Comparison of ENCODE assay signal across 11 mouse cellular contexts in genomic region chr6:141337673-141338072, GRCm38 (mm10).
A peak's percentile ranks its signal among the peaks of the same experiment; 100 is the strongest.
DNase-seq lines count a peak whose midpoint lies in the region; ATAC-seq and TF ChIP-seq lines count a peak whose summit lies in the region.
"Had no signal": no experiment of that assay in that cellular context is flagged by ENCODE, and none has a peak within 500 bp of the region (broad histone marks: within the 10 kb centered on the region; RNA-seq: fewer than 3 reads in every experiment).

No protein-coding gene starts in this region.

- peak; percentile 33 to 39 for DNase-seq in cerebellum, postnatal 10 days
- no peak for DNase-seq in cerebellum, adult 8-10 months
- DNase-seq in liver, result peak; percentile 22
- DNase-seq in embryo, embryonic 9.5 days (ENCODE audit: extremely low spot score), result peak; percentile 27
- no peak for DNase-seq in testis, postnatal 10 days (ENCODE audit: low spot score)
- DNase-seq in midbrain, embryonic 14.5 days, result no peak

- WGBS in liver, embryonic 12.5 days (ENCODE audit: insufficient replicate concordance), result 51% methylated on average over 8 of the region's 8 CpGs
- WGBS in olfactory bulb, adult 2 months, result 64% methylated on average over 8 of the region's 8 CpGs
- WGBS in midbrain, embryonic 14.5 days, result 57% methylated on average over 8 of the region's 8 CpGs

- no peak overlapping the region for H3K9ac ChIP-seq in liver, embryonic 12.5 days
- H3K9ac ChIP-seq in midbrain, embryonic 14.5 days (replicated peaks; ENCODE audit: low read length), result no peak overlapping the region
- H3K9ac ChIP-seq: embryonic facial prominence, embryonic 13.5 days; stomach, embryonic 15.5 days had no signal

- TF ChIP-seq CTCF in olfactory bulb, adult 2 months (IDR thresholded peaks at IDR 0.05; ENCODE audit: insufficient read depth, low read depth, low read length), result peak; percentile 38; the same call in 1 of the 2 replicates

- H3K27me3 ChIP-seq in liver, embryonic 12.5 days (replicated peaks), result no peaks in the 10 kb centered on the region
- no peaks in the 10 kb centered on the region for H3K27me3 ChIP-seq in midbrain, embryonic 14.5 days (ENCODE audit: control insufficient read depth, insufficient read depth, low read length)
- H3K27me3 ChIP-seq: embryonic facial prominence, embryonic 13.5 days; megakaryocyte, embryonic 14.5 days; stomach, embryonic 15.5 days had no signal

- ATAC-seq in liver, embryonic 12.5 days, result no peak
- no peak for ATAC-seq in midbrain, embryonic 14.5 days (ENCODE audit: low FRiP score, low TSS enrichment)

- no peaks in the 10 kb centered on the region for H3K36me3 ChIP-seq in liver, embryonic 12.5 days
- no peaks in the 10 kb centered on the region for H3K36me3 ChIP-seq in midbrain, embryonic 14.5 days (ENCODE audit: control insufficient read depth, insufficient read depth, low read length)
- H3K36me3 ChIP-seq: embryonic facial prominence, embryonic 13.5 days; stomach, embryonic 15.5 days had no signal

- H3K4me1 ChIP-seq in liver, embryonic 12.5 days, result no peaks in the 10 kb centered on the region
- H3K4me1 ChIP-seq in olfactory bulb, adult 2 months (ENCODE audit: control insufficient read depth, insufficient read depth, low read length), result no peaks in the 10 kb centered on the region
- H3K4me1 ChIP-seq in midbrain, embryonic 14.5 days (ENCODE audit: control insufficient read depth, insufficient read depth, low read length), result no peaks in the 10 kb centered on the region
- H3K4me1 ChIP-seq: embryonic facial prominence, embryonic 13.5 days; stomach, embryonic 15.5 days had no signal

- no peak overlapping the region for H3K4me2 ChIP-seq in liver, embryonic 12.5 days
- no peak overlapping the region for H3K4me2 ChIP-seq in midbrain, embryonic 14.5 days (ENCODE audit: low read length)
- H3K4me2 ChIP-seq: embryonic facial prominence, embryonic 13.5 days; stomach, embryonic 15.5 days had no signal

- TF ChIP-seq POLR2A in olfactory bulb, adult 2 months (IDR thresholded peaks at IDR 0.05; ENCODE audit: insufficient read depth, low read depth, low read length), result no peak

- no peak overlapping the region for H3K27ac ChIP-seq in liver, embryonic 12.5 days
- no peak overlapping the region for H3K27ac ChIP-seq in olfactory bulb, adult 2 months (ENCODE audit: insufficient read depth, low read depth, low read length)
- no peak overlapping the region for H3K27ac ChIP-seq in midbrain, embryonic 14.5 days (replicated peaks; ENCODE audit: low read depth, low read length)
- H3K27ac ChIP-seq: embryonic facial prominence, embryonic 13.5 days; stomach, embryonic 15.5 days had no signal

- no peaks in the 10 kb centered on the region for H3K9me3 ChIP-seq in liver, embryonic 12.5 days (replicated peaks)
- no peaks in the 10 kb centered on the region for H3K9me3 ChIP-seq in midbrain, embryonic 14.5 days (ENCODE audit: control insufficient read depth, low read length)
- H3K9me3 ChIP-seq: embryonic facial prominence, embryonic 13.5 days; megakaryocyte, embryonic 14.5 days; stomach, embryonic 15.5 days had no signal

- no peak overlapping the region for H3K4me3 ChIP-seq in liver, embryonic 12.5 days
- no peak overlapping the region for H3K4me3 ChIP-seq in olfactory bulb, adult 2 months (ENCODE audit: insufficient read depth, low read depth, low read length)
- H3K4me3 ChIP-seq in midbrain, embryonic 14.5 days (replicated peaks; ENCODE audit: low read depth, low read length), result no peak overlapping the region
- H3K4me3 ChIP-seq: embryonic facial prominence, embryonic 13.5 days; megakaryocyte, embryonic 14.5 days; stomach, embryonic 15.5 days had no signal

Comparison
In these comparisons a context has a peak if more than half of its experiments do, and no peak if none do; other contexts are left out.
1. DNase-seq: peak in cerebellum, postnatal 10 days (2 of 2), liver (single experiment) and embryo, embryonic 9.5 days (single experiment); none in cerebellum, adult 8-10 months (single experiment), testis, postnatal 10 days (single experiment) and midbrain, embryonic 14.5 days (single experiment).